Mouse (Mus musculus) ovary, adult 18-20 months (tissue): ENCODE data around the gene Gak.
A peak's percentile ranks its signal among the peaks of the same experiment; 100 is the strongest.

ENCODE experiments used
- DNase-seq: peaks from one replicate; pipeline ENCODE4 v3.0.0; 2022; ENCODE audit warnings: low spot score, mixed read lengths

Gene Gak

DNA sequence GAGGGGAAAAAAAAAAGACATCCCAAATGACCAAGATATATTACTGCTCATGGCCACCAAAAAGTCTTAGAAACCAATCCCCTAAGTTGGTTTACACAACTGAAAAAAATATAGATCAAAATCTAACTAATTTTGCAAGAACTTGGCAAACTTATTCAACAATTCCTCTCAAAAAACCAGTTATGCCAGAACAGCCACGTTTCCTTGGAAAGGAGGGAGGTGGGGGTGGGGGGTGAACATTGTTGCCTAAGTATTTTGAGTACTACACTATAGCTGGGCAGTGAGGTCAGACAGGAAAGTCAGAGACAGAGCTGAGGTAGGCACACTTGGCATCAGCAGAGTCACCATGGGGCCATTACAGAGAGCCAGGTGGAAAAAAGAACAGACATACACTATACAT lies 29.6 kb downstream of the Gak start:
- no peak for DNase-seq

DNA sequence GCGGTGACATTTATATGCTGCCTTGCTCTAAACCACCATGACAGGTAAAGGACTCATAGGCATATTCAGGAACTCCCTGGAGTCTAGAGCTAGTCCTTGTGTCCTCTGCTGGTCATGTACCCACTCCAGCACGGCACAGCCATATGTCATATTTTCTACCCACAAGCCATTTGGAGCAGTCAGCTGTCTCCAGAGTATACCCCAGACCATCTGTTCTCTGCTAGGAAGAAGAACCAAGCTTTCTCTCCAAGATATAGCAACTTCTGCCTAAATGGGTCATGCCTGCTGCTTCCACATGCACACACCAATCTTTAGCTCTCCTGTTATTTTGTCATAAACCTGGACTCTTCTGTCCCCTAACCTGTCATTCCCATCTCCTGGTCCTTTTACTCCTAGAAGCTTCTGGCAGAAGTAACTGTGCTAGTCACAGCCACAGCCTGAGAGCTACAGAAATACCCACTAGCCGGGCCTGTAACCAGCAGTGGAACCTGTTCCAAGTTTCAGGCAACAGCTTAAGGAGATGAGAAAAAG lies 48.1 kb downstream of the Gak start:
- no peak for DNase-seq

DNA sequence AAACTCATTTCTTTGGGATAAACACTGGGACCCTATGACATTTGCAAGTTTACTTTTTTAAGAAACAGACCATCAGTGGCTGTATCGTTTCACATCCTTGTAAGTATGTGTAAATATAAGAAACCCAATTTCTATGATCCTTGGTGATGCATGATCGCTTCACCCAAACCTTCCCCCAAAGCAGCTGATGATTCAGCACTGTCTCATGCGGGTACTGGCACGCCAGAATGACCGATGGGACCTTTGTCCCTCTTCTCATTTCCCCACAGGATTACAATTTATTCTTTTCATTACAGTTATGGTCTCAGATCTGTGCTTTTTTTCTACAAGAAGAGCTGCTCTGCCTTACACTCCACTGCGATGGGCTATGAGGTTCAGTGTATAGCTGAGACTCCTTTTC lies 56.5 kb downstream of the Gak start:
- no peak for DNase-seq

DNA sequence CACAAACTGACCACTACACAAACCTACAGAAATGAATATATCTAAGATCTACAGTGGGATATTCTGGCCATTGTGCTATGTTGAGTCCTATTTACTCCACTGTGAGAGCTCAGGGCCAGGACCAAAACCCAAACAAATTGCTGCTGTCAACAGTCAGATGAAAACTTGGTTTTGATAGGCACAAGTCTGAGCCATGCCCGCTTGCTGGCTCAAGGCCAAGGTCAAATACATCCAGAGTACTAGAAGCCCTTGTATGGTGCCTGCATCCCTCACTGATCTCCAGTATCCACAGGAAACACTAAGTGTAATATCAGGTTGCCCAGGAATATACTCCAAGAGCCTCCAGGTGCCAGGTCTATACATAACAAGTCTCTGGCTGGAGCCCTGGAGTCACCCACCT lies 58.6 kb downstream of the Gak start:
- peak; percentile 52 for DNase-seq

- no peak for DNase-seq
These were observed 62.5 kb downstream of the Gak start for GRCm38 (mm10) chr5:108567104-108567503.

DNA sequence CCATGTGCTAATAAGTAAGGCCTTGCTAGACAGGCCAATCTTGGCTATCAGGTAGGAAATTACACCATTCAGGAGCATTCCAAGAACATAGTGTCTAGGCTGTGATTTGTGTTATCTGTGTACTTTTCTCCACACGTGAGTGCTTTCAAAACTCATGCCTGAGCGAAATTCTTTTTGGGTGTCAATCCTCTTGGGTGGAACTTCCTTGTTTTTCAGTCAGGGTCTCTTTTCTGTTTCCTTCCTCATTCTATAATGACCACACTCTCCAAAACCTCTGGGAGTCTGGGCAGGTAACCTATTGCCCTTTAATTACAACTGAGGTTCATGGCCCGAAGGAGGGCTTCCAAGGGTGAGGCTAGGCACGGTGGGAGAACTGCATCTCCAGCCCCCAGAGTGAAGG lies 63.0 kb downstream of the Gak start:
- no peak for DNase-seq

DNA sequence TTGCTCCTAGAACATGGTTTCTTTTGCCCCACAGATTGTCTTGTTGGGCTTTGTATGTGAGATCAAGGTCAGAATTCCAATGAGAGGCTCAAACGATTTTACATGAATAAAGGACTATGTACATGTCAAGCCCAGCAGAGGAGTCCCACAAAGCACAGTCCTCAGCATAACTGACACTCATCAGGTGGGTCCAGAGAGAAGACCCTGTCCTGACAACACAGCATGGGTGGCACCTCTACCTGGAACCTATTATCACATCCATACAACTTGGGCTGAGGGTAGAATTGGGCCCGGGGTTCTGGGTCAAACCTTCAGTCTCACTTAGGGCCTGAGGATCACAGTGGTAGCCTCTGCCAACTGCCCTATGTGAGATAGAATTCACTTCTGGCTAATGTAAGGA lies 64.2 kb downstream of the Gak start:
- DNase-seq, result no peak

DNA sequence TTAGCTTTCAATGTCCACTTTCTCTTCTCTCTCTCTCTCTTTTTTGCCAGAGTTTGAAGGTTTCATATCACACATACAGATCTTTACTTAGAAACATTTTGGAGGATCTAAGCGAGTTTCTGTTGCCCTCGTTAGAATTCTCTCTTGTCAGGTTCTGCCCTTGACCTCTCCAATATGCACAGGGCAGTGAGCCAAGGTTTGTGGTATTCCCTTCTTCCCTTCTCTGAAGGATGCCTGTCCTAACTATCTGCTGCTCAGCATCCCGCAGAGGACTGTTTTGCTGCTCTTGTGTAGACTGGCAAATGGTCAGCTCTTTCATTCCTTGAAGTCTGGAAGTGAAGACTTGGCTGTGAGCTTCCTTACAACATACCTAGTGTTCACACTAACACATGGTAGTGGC lies 65.2 kb downstream of the Gak start:
- DNase-seq, result no peak

DNA sequence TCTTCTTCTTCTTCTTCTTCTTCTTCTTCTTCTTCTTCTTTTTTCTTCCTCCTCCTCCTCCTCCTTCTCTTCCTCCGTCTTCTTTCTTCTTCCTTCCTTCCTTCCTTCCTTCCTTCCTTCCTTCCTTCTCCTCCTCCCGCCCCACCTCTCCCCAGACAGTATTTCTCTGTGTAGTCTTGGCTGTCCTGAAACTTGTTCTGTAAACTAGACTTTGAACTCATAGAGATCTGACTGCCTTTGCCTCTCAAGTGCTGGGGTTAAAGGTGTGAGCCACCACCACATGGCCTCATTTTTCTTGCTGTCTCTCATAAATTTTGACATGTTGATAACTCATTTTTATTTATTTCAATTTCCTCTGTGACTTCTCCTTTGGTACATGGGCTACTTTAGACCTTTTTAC lies 67.1 kb downstream of the Gak start:
- no peak for DNase-seq

GRCm38 (mm10) chr5:108556986-108557385 lies 72.6 kb downstream of the Gak start:
- no peak for DNase-seq

GRCm38 (mm10) chr5:108554041-108554440 lies 75.5 kb downstream of the Gak start:
- no peak for DNase-seq

DNA sequence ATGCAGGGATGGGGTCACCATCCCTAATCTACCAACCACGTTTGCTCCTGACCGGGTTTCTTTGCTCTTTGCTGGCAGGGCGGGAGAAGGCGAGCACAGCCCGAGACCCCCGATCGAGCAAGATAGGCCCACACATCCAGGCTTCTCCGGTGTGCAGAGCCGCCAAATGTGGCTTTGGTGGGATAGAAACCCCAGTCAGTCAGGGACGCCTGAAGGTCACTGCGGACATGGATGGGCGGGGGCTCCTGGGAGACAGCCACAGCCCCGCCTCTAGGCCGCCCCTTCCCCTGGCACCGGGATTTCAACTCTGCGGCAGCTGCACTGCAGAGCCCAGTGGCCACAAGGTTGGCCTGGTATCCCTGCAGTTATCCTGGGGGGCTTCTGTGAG lies 79.4 kb downstream of the Gak start:
- no peak for DNase-seq

DNA sequence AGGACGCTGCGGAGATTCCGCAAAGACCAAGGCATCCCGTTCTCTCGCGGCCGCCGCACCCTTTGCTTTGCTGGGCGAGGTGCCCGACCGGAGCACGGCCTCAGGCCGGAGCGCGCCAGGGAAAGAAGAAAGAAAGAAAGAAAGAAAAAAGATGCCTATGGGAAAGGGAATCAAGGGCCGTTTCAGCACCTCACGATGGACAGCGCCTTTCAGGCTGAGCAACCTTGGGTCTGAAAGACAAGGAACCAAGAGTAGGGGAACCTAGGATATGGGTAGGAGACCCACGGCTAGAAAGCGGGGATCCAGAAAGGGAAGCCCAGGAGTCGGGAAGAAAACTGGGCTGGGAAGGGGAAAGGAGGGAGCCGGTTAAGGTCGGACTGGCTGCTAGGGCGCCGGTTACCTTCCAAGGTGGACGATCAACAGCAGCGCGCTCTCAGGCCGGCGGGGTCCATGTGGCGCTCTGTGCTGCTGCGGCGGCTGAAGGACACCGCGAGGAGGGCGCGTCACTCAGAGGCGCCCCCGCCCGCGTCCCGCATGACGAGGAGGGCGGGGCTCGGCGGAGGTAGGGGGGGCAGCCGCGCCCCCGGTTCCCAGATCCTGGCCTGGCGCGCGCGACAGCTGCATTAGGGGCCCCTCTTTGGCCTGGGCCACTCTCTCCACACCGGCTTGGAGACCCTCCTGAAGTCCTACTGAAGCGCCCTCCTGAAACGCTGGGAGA lies 79.9 kb downstream of the Gak start, which contains the start of gene Cplx1:
TSS of gene Cplx1 (minus strand) at position 536 of the 718 bp plus-strand sequence.
- DNase-seq, result peak; percentile 50

DNA sequence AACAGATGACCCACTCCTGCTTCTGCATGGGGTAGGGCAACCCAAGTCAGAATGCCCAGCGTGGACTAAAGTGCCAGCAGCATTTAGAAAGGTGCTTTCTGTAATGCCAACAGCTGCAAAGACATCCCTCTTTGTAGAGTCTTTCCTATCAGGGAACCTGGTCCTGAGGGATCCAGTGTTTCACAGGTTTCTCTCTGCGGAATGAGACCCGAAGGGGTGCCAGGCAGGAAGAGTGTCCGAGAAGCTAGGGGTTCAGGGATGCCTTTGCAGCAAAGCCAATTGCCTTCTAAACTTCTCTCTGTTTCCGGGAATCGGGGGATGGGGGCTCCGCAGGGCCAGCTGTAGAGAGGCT lies 80.4 kb downstream of the Gak start:
- DNase-seq, result no peak

- DNase-seq, result no peak
These were observed 81.9 kb downstream of the Gak start for GRCm38 (mm10) chr5:108547636-108548035.

DNA sequence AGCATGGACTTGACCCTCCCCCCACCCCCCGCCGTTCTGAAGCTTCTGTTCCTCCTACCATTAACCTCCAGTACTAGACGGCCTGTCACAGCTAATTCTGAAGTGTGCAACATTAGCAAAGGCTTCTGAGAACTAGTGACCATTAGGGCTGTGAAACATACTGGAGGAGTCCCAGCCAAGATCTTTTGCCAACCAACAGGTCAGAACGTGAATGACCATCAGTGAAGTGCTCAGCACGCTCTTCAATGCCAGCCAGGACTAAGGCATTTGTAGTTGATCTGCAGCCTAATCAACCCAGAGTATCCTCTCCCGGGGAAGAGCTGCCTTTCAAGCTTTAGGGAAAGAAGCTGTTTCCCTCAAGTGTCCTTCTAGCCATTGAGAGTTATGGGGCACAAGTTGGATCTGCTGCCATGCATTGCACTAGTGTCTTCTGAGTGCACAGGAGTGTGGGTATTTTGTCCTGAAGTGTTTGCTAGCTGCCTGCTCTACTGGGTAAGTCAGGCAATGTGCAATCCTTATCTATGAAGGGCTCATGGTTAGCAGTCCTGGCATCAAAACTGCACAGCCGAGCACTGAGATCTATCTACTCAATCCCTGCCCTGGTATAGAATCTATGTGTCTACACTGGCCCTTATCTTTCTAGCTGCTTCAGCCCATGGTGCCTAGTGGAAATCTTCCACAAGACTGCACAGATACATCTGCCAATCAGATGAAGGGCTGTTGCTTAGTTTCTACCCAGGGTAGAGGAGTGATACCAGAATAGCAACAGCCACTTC lies 85.9 kb downstream of the Gak start:
- no peak for DNase-seq

- DNase-seq, result no peak
These were observed 95.4 kb downstream of the Gak start for GRCm38 (mm10) chr5:108534188-108534587.

DNA sequence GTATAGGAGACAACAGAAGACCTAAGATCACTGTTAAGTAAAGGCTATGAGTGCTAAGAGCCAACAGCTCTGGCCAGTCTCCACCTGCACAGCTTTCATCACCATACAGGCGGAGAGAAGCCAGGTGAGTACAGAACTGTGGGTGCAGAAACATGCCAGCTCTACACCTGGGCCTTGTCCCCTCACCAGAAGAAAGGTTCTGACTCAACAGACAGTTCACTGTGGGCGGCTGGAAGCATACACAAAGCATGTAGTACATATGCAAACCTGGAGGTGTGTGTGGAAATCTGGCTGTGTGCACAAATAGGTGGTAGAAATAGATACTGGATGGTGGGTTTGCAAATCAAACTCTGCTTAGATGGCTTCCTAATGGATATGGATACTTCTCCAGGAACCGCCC lies 107.0 kb downstream of the Gak start:
- DNase-seq, result no peak

GRCm38 (mm10) chr5:108521896-108522295 lies 107.7 kb downstream of the Gak start:
- no peak for DNase-seq

- DNase-seq, result no peak
These were observed 108.5 kb downstream of the Gak start for GRCm38 (mm10) chr5:108521016-108521415.

DNA sequence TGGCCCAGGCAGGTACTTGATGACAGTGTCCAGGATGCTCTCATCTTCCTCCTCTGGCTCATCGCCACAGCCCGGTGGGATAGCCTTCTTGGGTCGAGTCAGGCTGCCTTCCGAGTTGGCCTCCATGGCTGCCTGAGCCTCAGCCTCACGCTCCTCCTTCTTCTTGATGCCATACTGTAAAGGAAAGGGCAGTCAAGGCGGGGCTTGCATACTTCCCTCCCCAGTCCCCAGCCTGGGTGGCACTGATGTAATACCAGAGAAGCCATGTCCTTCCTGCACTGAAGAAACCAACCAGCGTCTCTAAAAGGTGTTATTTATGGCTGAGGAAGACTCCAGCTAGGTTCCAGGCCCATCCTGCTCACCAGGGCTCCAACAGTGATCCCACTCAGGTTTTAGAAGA lies 109.4 kb downstream of the Gak start:
- no peak for DNase-seq
